Mouse (Mus musculus): Measurements from ENCODE around the gene Tbcel. TPM values are rescaled to one million over a fixed set of nuclear protein-coding genes. Genes with fewer than 3 reads are reported as not detected.

Tbcel gene
- total RNA-seq, 2 experiments from 2014 or later, result 19.5 to 25.0 TPM

DNA sequence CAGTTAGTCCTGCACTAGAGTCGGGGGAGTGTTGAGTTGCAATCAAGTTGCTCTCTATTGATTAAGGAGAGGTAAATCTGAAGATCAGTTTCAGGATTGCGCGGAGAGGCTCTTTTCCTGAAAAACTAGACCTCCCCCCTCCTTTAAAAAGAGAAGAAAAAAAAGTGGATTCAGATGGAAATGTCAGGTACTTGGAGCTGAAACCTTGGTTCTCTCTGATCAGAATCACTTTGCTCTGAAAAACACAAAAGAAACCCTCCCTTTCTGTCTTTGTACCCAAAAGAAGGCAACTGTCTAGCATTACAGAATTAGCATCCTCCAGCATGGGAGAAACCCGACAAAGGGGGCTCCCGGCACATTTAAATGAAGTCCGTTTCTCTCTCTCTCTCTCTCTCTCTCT, 107.8 kb downstream of the Tbcel start, which contains the start of gene Tecta:
Gene Tecta (minus strand): TSS at position 101 of the 400 bp plus-strand sequence.
- intact Hi-C loops (cut with DNase I; ENCODE audit: low total_unique reads), result no loop called here
- DNase-seq, result no peak

DNA sequence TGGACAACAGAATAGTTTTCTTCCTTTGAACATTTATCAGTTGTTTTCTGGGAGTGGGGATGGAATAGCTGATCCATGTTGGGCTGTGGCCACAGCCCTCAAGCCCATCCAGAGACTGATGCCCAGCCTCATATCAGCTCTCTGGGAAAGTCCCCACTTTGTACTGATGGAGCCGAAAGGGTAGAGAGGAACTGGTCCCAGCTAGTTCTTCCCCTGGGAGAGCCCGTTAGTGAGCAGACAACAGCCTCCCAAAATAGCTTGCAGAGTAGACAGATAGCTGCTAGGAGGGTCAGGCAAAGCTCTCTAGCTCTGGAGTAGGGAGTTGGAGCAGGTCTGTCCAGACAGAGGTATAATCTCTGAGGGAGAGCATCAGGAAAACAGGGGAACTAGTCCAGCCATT, 111.5 kb downstream of the Tbcel start:
- DNase-seq, result no peak
- intact Hi-C loops (cut with DNase I; ENCODE audit: low total_unique reads), result no loop called here

DNA sequence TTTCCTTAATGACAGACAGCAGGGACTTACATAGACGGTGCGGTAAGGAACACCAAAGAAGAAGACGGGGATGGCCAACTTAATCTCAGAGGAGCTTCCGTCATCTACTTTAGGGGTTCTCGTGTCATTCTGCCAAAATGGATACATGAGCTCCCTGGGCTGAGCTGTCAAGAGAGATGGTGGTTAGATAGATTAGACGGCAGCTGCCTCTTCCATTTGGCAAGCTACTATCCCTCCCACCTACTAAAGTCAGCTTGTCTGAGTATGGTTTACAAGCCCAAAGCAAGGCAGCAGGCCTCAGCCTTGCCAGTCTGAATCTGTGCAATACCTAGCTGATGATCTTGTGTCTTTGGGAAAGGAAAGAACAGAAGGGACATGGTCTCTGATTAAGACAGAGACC, 112.7 kb downstream of the Tbcel start:
- no peak for DNase-seq
- intact Hi-C loops (cut with DNase I; ENCODE audit: low total_unique reads), result no loop called here

DNA sequence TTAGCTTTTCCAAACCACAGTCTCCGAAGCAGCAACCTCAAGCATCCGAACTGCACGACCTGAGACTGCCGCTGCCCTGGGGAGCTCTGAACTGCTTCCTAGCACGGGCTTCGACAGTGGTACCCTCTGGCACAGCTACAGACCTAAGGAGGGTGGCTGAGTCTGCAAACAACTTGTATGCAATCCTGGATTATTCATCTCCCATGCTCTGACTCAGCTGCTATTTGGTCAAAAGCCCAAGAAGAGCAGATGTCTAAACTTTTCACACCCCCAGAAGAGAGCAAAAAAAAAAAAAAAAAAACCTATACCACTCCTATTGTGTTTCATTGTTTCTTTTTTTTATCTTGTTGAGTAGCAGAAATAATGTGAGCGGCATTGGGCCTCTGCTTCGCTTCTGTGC, 113.3 kb downstream of the Tbcel start:
- no peak for DNase-seq
- intact Hi-C loops (cut with DNase I; ENCODE audit: low total_unique reads), result no loop called here

DNA sequence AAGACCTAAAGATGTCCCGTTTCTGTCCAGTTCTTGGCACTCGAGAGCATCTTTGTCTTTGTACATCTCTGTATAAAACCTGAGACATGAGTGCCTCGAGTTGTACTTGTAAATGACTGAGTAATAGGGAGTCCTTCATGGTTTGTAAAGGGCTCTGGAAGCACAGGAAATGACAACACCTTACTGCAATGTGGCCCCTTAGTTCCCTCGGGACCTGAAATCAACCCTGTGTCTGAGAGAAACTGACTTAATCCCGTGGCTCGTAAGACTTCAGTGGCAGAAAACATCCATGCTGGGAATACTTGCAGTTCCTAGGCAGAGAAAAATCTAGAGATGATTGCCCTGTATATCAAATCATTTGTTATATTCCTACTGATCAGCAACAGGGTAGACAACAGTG, 114.7 kb downstream of the Tbcel start:
- intact Hi-C loops (cut with DNase I; ENCODE audit: low total_unique reads), result no loop called here
- no peak for DNase-seq

DNA sequence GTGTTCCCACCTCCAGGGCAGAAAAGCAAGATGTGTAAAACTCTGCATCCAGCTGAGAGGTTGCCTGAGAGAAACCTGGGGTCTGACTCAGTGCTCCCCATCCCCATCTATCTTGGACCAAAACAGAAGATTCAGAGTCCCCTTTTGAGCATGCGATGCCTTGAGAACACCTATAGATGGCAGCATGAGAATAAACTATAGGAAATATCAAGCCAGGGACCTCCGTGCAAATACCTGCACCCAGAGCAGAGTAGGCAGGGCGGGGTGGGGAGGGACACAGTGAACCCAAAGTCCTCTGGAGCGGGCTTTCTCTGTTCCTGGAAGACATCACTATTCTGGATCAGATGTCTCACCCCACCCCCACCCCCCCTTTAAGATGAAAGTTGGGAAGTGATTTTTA, 119.1 kb downstream of the Tbcel start:
- no peak for DNase-seq
- intact Hi-C loops (cut with DNase I; ENCODE audit: low total_unique reads), result no loop called here

DNA sequence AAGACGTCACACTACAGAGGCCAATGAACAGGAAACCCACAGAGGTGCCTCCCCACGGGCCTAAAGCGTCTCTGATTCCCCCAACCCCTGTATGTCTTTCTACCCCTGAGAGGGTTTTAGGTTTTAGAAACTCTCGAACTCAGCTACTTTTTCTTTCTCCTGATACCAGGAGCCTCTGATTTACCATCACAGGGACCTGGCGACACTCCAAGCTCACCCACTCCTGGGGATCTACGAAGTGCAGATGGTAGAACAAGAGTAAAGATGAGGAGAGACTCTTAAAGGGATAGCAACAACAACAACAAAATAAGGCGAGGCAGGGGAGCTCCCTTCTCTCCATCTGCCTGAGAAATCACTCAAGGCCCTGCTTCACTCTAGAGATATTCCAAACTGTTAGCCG, 120.6 kb downstream of the Tbcel start:
- DNase-seq, result no peak
- intact Hi-C loops (cut with DNase I; ENCODE audit: low total_unique reads), result no loop called here

DNA sequence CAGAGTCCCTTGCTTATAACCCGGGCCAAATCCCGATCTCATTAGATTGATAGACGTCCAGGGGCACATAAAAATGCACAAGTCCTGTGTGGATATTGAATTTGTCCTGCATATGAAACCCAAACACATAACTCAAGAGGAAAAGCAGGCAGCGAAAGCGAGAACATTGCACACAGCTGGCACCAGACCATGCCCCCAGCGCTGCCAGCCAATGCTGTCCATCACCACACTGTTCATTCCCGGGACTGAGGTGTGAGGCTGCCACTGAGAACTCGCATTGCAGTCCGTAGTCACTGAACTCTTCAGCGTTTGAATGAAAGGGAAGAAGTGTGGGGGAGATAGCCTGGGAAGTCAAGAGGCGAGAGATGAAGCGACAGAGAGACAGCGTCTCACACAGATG, 122.0 kb downstream of the Tbcel start:
- DNase-seq, result peak; percentile 12
- intact Hi-C loops (cut with DNase I; ENCODE audit: low total_unique reads), result no loop called here

DNA sequence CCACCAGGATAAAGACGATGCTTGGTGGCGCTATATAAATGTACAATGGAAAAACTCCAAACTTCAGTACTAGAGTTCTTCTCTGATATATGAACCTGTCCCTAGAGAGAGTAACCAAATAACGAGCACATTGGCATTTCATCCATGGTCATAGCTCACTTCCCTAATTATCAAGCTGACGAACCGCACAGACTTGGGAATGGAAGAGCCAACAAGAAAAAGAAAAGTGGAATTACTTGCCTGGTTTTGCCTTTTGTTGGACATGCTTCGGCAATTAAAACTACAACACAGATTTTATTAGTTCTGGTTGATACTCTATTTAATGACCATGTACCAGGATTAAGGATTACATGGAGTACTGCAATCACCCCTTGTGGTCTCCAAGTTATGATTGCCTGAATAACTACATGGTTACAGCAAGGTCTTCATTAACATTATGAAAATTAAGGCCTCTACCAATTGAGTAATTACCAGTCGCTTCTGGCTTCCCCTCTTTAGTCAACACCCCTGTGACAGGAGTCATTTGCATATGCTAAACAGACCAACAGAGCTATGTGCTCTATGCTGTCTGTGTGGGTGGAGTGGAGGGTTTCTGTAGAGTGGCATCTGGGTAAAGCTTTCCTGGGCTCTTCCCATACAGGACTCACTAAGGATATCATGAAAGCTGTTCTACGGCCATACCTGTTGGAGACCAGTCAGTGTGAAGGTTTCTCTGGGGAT, 124.8 kb downstream of the Tbcel start:
- no peak for DNase-seq
- intact Hi-C loops (cut with DNase I; ENCODE audit: low total_unique reads), result no loop called here

DNA sequence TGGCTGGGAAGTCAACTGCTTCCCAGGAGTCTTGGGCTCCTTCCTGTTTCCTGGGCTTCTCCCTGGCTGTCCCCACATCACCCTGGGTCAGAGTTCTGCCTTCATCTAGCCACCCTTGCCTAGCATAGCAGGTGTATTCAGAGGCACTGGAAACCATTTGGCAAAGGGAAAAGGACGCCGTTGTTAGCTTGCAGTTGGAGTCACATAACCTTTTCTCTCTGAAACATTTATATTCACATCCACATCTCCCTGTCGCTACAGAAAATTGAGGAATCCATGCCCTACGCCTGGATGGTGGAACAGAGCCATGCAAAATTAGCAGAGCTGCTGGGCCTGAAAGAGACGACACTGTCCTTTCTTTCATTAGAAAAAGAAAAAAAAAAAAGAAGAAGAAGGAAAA, 125.5 kb downstream of the Tbcel start:
- intact Hi-C loops (cut with DNase I; ENCODE audit: low total_unique reads), result no loop called here
- DNase-seq, result no peak

DNA sequence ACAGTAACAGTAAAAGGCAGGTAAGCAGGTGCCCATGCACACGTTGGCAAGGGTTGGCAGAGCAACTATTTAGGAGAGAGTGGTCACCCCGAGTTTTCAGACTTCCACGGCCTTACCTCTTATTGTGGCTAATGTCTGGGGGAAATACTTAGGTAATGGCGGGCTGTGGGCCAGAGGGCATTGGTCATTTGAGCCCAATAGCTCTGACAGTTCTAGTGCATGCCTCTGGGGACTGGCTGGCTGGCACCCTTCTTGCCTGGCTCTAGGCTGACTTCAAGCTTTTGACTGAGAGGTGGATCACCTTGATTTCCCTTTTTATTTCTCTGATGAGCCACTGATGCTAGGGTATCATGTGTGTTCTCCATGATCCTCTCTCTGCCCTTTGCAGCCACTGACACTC, 129.5 kb downstream of the Tbcel start:
- DNase-seq, result no peak
- intact Hi-C loops (cut with DNase I; ENCODE audit: low total_unique reads), result no loop called here

DNA sequence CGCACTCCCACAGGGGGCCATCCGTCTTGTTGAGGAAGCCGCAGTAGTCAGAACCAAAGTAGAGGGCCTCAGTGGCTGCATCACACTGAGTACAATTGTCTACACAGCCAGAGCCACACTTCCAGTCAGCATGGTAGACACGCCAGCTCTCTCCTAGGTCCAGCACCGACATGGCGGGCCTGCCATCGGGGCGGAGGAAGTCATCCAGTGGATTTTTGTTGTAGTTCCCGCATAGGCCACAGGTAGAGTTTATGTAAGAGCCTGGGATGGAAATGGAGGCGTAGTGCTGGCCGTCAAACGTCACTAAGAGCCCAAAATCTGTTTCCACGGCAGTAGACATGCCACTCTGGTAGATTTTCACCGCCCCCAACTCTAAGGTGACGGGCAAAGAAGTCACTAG, 130.0 kb downstream of the Tbcel start:
- intact Hi-C loops (cut with DNase I; ENCODE audit: low total_unique reads), result no loop called here

DNA sequence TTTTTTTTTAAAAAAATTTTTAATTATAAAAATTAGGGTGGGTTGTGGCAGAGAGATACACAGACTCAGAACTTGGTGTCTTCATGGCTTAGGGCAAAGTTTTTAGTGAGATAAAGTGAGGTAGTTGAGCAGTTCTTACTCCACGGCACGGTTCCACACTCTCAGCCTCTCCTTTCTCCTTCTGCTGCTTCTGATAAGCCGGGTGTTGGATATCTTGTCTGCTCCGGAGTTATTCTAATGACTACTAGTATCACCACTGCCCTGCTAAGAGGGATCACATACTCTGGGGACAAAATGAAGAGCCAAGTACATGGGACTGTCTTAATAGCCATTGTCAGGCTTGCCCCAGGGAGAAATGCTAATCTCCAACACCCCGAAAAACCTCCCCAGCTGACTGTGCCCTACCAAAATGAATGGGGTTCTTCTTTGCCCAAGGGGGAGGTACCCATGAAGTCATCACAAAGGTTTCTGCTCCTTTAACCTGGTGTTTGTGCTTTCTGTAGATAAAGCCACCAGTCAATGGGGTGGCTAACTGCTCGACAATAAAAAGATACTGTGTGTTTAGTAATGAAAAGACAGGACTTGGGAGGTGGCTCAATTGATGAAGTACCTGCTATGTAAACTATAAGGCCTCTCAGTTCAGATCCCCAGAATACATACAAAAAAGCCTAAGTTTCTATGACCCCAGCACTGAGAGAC, 135.8 kb downstream of the Tbcel start:
- DNase-seq, result no peak
- intact Hi-C loops (cut with DNase I; ENCODE audit: low total_unique reads), result no loop called here

More for the DNA sequence above, 130.0 kb downstream of the Tbcel start:
- no peak for DNase-seq

Small RNA genes lying within 50 kb of the gene (microRNA-seq; reads per million reads assigned to microRNA genes)
- gene Gm44311, result 0 reads per million in 2 experiments

Other genes with a start within 250 kb of the Tbcel start
- 10 to 100 TPM; 11.8 to 15.6 TPM for gene Sc5d, start 243.6 kb downstream of the Tbcel start, total RNA-seq (2021)
- under 1 TPM; 0.11 to 0.27 TPM for gene Tecta, start 107.9 kb downstream of the Tbcel start, total RNA-seq (2021)

Data from gastrocnemius, postnatal 14 days (tissue).